Mouse (Mus musculus) midbrain, embryonic 13.5 days (tissue): ENCODE results near the gene Lsm7. TPM values are rescaled to one million over a fixed set of nuclear protein-coding genes. Genes with fewer than 3 reads are reported as not detected.

Experiments used
- ATAC-seq: fragments of 200-750 bp; cut with Nextera tagmentation; 2 replicates; pipeline ENCODE4 v1.8.0; 2017; ENCODE audit warnings: mild to moderate bottlenecking, moderate TSS enrichment, moderate library complexity
- H3K27ac ChIP-seq: fragments of 300-500 bp; sonication (generic); 2 replicates; pipeline ENCODE4 v1.5.1; 2015; ENCODE audit warnings: inconsistent platforms, mild to moderate bottlenecking, moderate library complexity
- H3K27me3 ChIP-seq: fragments of 300-500 bp; sonication (generic); 2 replicates; pipeline ENCODE4 v1.6.1; 2015; ENCODE audit warnings: mild to moderate bottlenecking, inconsistent platforms
- H3K36me3 ChIP-seq: fragments of 300-500 bp; sonication (generic); 2 replicates; pipeline ENCODE4 v1.6.1; 2015; ENCODE audit warnings: mild to moderate bottlenecking, inconsistent platforms
- H3K4me1 ChIP-seq: fragments of 300-500 bp; sonication (generic); replicated peaks from 2 replicates; pipeline ENCODE4 v1.6.1; 2015; ENCODE audit warnings: inconsistent platforms
- H3K4me2 ChIP-seq: fragments of 300-500 bp; sonication (generic); replicated peaks from 2 replicates; pipeline ENCODE4 v1.6.1; 2015; ENCODE audit warnings: moderate library complexity, mild to moderate bottlenecking, inconsistent platforms
- H3K4me3 ChIP-seq: fragments of 300-500 bp; sonication (generic); replicated peaks from 2 replicates; pipeline ENCODE4 v1.5.1; 2015; ENCODE audit warnings: mild to moderate bottlenecking, inconsistent platforms
- H3K9ac ChIP-seq: fragments of 300-500 bp; sonication (generic); replicated peaks from 2 replicates; pipeline ENCODE4 v1.6.1; 2015; ENCODE audit warnings: mild to moderate bottlenecking, inconsistent platforms
- H3K9me3 ChIP-seq: fragments of 300-500 bp; sonication (generic); 2 replicates; pipeline ENCODE4 v1.6.1; 2016; ENCODE audit warnings: mild to moderate bottlenecking, inconsistent platforms
- WGBS: fragments of 180-500 bp; shearing (Covaris S2); methylation state at CpG from one replicate; pipeline ENCODE4 v1.1.7; 2015; 5-methylcytosine and 5-hydroxymethylcytosine counted together
- polyA plus RNA-seq: library from polyadenylated mRNA; unstranded; fragments of >200 nt; fragmentation: Nextera tagmentation; extraction: Ambion mirVana; gene quantifications from 2 replicates; pipeline ENCODE4 v1.2.1, GENCODE M21; 2015

Lsm7 gene
- polyA plus RNA-seq, 1 experiment from 2014 or later = 254 TPM

DNA sequence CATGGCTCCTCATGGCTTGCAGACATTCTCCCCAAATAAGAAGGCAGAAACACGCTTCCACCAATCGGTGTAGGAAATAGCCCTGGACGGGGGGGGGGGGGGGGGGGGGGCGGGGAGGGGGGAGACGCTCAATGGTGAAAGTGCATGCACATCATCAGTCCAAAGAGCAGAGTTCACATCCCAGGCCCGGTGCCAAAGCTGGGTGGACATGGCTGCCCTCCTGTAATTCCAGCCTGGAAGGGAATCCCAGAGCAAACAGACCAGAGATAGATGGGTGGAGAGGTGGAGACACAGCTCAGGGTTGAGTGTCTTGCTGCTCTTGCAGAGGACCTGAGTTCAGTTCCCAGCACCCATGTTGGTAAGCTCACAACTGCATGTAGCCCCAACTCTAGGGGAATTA is 16.0 kb upstream of the Lsm7 start:
- WGBS = 90% methylated on average over 1 of the region's 6 CpGs
- Histone ChIP-seq H3K4me1 (no peaks in the 10 kb centered on the region), H3K4me2 (no peak overlapping the region)

DNA sequence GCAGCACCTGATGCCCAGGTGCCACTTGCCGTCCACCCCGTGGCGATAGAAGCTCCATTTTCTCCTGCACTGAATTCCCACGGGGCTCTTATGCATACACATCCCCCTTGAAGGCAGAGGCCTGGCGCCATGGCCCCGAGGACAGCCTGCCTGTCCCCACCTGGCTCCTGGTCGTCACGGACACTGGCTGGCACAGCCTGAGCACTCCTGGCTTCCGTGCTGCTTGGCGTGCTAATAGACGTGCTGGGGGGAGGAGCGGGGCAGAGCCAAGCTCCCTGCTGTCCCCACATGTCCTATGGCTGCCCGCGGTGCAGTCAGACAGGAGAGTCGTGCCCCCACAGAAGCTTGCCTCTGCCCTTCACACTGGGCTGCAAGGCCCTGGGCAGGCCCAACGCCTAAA is 9.4 kb upstream of the Lsm7 start:
- ATAC-seq = no peak
- no peak overlapping the region for H3K9ac ChIP-seq
- no peaks in the 10 kb centered on the region for H3K4me1 ChIP-seq
- peaks cover 74% of the 10 kb centered on the region for H3K36me3 ChIP-seq
- no peaks in the 10 kb centered on the region for H3K27me3 ChIP-seq
- no peak overlapping the region for H3K27ac ChIP-seq
- H3K9me3 ChIP-seq = no peaks in the 10 kb centered on the region
- WGBS = 91% methylated on average over 16 of the region's 16 CpGs
- H3K4me3 ChIP-seq = no peak overlapping the region
- H3K4me2 ChIP-seq = no peak overlapping the region

More for the DNA sequence above, 16.0 kb upstream of the Lsm7 start:
- H3K9ac ChIP-seq = no peak overlapping the region
- ATAC-seq = no peak
- H3K36me3 ChIP-seq = peaks cover 25% of the 10 kb centered on the region
- H3K27ac ChIP-seq = no peak overlapping the region
- H3K4me3 ChIP-seq = no peak overlapping the region
- H3K27me3 ChIP-seq = no peaks in the 10 kb centered on the region
- H3K9me3 ChIP-seq = no peaks in the 10 kb centered on the region

DNA sequence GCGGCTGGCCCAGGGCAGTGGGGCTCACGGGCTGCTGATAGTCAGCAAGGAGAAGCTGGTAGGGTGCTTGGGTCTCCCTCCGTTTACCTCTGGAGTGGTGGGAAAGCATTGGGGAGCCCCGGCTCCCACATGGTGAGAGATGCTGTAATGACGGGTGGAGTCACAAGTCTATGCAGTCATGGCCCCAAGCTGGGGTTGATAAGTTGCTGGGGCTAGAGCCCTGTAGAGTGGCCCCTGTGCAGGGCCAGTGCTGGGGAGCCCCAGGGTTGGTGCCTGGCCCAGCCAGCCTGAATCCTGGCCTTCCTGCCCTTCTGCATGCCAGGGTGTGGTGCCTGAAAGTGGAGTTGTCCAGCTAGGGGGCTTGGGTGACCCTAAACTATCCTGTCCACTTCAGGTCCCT is 7.3 kb upstream of the Lsm7 start:
- Histone ChIP-seq H3K36me3 (peaks cover 62% of the 10 kb centered on the region), H3K27ac (no peak overlapping the region), H3K4me1 (peaks cover 7% of the 10 kb centered on the region), H3K9ac (no peak overlapping the region), H3K4me2 (no peak overlapping the region), H3K9me3 (no peaks in the 10 kb centered on the region), H3K4me3 (no peak overlapping the region), H3K27me3 (no peaks in the 10 kb centered on the region)
- 94% methylated on average over 5 of the region's 5 CpGs for WGBS
- no peak for ATAC-seq

- no peak overlapping the region for H3K4me3 ChIP-seq
- H3K4me1 ChIP-seq = peaks cover 39% of the 10 kb centered on the region
- no peaks in the 10 kb centered on the region for H3K27me3 ChIP-seq
- WGBS = 90% methylated on average over 7 of the region's 7 CpGs
- no peaks in the 10 kb centered on the region for H3K9me3 ChIP-seq
- no peak overlapping the region for H3K27ac ChIP-seq
- peaks cover 26% of the 10 kb centered on the region for H3K36me3 ChIP-seq
- peak overlapping the region; percentile 23 for H3K9ac ChIP-seq
- no peak overlapping the region for H3K4me2 ChIP-seq
- no peak for ATAC-seq
These were observed 3.4 kb upstream of the Lsm7 start for GRCm38 (mm10) chr10:80858350-80858935.

DNA sequence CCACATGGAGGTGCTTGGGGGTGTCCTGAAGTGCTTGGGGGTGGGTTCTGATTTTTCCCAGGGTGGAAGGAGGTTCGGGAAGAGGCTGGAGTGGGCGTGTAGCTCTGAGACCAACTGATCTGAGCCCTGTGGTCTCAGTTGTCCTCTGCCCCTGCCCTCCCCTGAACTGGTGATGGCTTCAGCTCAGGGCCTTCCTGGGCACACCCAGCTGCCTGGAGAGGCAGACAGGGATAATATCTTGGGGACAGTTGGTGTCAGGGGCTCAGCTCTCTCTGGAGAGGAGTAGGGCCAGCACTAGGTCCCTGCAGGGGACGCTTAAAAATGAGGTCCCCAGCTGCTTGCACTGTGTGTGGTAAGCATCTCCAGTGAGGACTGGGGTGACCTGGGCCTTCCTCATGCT is 2.8 kb upstream of the Lsm7 start:
- Histone ChIP-seq H3K36me3 (peaks cover 25% of the 10 kb centered on the region), H3K4me2 (0 out of 2 replicates have a peak overlapping the region, but pooled peaks have one; percentile 100), H3K4me1 (peaks cover 42% of the 10 kb centered on the region), H3K4me3 (no peak overlapping the region), H3K27ac (no peak overlapping the region), H3K9me3 (no peaks in the 10 kb centered on the region), H3K9ac (peak overlapping the region; percentile 23; the same call in 1 of the 2 replicates), H3K27me3 (no peaks in the 10 kb centered on the region)
- no peak for ATAC-seq
- WGBS = 67% methylated on average over 3 of the region's 3 CpGs

- WGBS = 48% methylated on average over 8 of the region's 8 CpGs
- Histone ChIP-seq H3K27ac (no peak overlapping the region), H3K4me3 (no peak overlapping the region), H3K9ac (peak overlapping the region; percentile 59; the same call in 1 of the 2 replicates), H3K27me3 (no peaks in the 10 kb centered on the region), H3K4me1 (peaks cover 42% of the 10 kb centered on the region), H3K36me3 (peaks cover 24% of the 10 kb centered on the region), H3K4me2 (peak overlapping the region; percentile 100; the same call in 1 of the 2 replicates), H3K9me3 (no peaks in the 10 kb centered on the region)
- no peak for ATAC-seq
These were observed 2.4 kb upstream of the Lsm7 start for GRCm38 (mm10) chr10:80857386-80857785.

- Histone ChIP-seq H3K27me3 (no peaks in the 10 kb centered on the region), H3K4me1 (peaks cover 42% of the 10 kb centered on the region), H3K36me3 (peaks cover 24% of the 10 kb centered on the region), H3K27ac (no peak overlapping the region), H3K4me3 (no peak overlapping the region), H3K9me3 (no peaks in the 10 kb centered on the region), H3K4me2 (peak overlapping the region; percentile 100; the same call in 1 of the 2 replicates), H3K9ac (peak overlapping the region; percentile 59; the same call in 1 of the 2 replicates)
- no peak for ATAC-seq
- 88% methylated on average over 5 of the region's 5 CpGs for WGBS
These were observed 1.9 kb upstream of the Lsm7 start for GRCm38 (mm10) chr10:80856908-80857307.

DNA sequence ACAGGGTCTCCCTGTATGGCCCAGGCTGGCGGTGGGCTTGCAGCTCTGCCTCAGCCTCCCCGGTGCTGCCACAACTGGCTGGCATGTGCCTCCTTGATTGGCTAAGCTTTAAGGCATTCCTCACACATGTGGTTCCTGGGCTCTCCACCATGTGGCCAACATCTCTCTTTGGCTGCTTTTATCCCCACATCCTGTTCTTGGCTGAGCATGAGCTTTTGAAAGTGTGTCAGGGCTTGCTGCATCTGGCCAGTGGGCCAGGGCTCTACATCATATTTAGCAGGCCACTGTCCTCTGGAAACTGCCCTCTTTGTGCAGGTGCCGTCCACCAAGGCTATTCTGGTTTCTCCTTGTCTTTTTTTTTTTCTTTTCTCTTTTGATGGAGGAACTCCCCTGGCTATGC is 1.3 kb upstream of the Lsm7 start:
- H3K4me1 ChIP-seq = peaks cover 42% of the 10 kb centered on the region
- H3K36me3 ChIP-seq = peaks cover 24% of the 10 kb centered on the region
- peak overlapping the region; percentile 95 for H3K9ac ChIP-seq
- 78% methylated on average over 3 of the region's 3 CpGs for WGBS
- ATAC-seq = no peak
- no peaks in the 10 kb centered on the region for H3K9me3 ChIP-seq
- H3K4me3 ChIP-seq = peak overlapping the region; percentile 93
- H3K27me3 ChIP-seq = no peaks in the 10 kb centered on the region
- peak overlapping the region; percentile 100 for H3K4me2 ChIP-seq
- H3K27ac ChIP-seq = no peak overlapping the region

- Histone ChIP-seq H3K27ac (no peak overlapping the region), H3K27me3 (no peaks in the 10 kb centered on the region), H3K9ac (peak overlapping the region; percentile 95), H3K36me3 (peaks cover 27% of the 10 kb centered on the region), H3K4me3 (peak overlapping the region; percentile 93), H3K9me3 (no peaks in the 10 kb centered on the region), H3K4me1 (peaks cover 42% of the 10 kb centered on the region), H3K4me2 (peak overlapping the region; percentile 100)
- peak; percentile 5; the same call in 1 of the 2 replicates for ATAC-seq
- 18% methylated on average over 11 of the region's 11 CpGs for WGBS
These were observed 702 bp upstream of the Lsm7 start for GRCm38 (mm10) chr10:80855749-80856073.

- H3K4me1 ChIP-seq = peaks cover 12% of the 10 kb centered on the region
- 11% methylated on average over 10 of the region's 10 CpGs for WGBS
- H3K4me2 ChIP-seq = no peak overlapping the region
- no peaks in the 10 kb centered on the region for H3K9me3 ChIP-seq
- ATAC-seq = no peak
- no peak overlapping the region for H3K9ac ChIP-seq
- no peak overlapping the region for H3K27ac ChIP-seq
- peaks cover 28% of the 10 kb centered on the region for H3K27me3 ChIP-seq
- H3K36me3 ChIP-seq = peaks cover 34% of the 10 kb centered on the region
- H3K4me3 ChIP-seq = no peak overlapping the region
These were observed 6.4 kb downstream of the Lsm7 start for GRCm38 (mm10) chr10:80848571-80848970.

- no peaks in the 10 kb centered on the region for H3K9me3 ChIP-seq
- WGBS = 82% methylated on average over 12 of the region's 12 CpGs
- peaks cover 53% of the 10 kb centered on the region for H3K27me3 ChIP-seq
- no peak overlapping the region for H3K9ac ChIP-seq
- peaks cover 8% of the 10 kb centered on the region; the same call in 1 of the 2 replicates for H3K36me3 ChIP-seq
- peaks cover 13% of the 10 kb centered on the region for H3K4me1 ChIP-seq
- H3K4me2 ChIP-seq = no peak overlapping the region
- no peak for ATAC-seq
- H3K4me3 ChIP-seq = no peak overlapping the region
- no peak overlapping the region for H3K27ac ChIP-seq
These were observed 9.3 kb downstream of the Lsm7 start for GRCm38 (mm10) chr10:80845732-80846131.

GRCm38 (mm10) chr10:80845055-80845693 is 9.8 kb downstream of the Lsm7 start:
- ATAC-seq = no peak
- Histone ChIP-seq H3K9ac (peak overlapping the region; percentile 74; the same call in 1 of the 2 replicates), H3K36me3 (peaks cover 3% of the 10 kb centered on the region; the same call in 1 of the 2 replicates), H3K9me3 (no peaks in the 10 kb centered on the region), H3K4me2 (no peak overlapping the region), H3K27me3 (peaks cover 53% of the 10 kb centered on the region), H3K4me1 (peaks cover 13% of the 10 kb centered on the region), H3K4me3 (no peak overlapping the region), H3K27ac (no peak overlapping the region)
- WGBS = 66% methylated on average over 8 of the region's 8 CpGs
